Mouse (Mus musculus) stomach, embryonic 14.5 days (tissue): Measurements from ENCODE around the gene Dennd6a. TPM values are rescaled to one million over a fixed set of nuclear protein-coding genes. Genes with fewer than 3 reads are reported as not detected.
A peak's percentile ranks its signal among the peaks of the same experiment; 100 is the strongest.
"Not testable (repeated sequence)": the region's sequence is repeated elsewhere in the genome, so short reads cannot be mapped to it uniquely, and the experiment has no call there.

Source experiments
- ATAC-seq: fragments of 200-750 bp; cut with Nextera tagmentation; 2 replicates; pipeline ENCODE4 v1.8.0; 2017; ENCODE audit warnings: low read depth, moderate TSS enrichment; ENCODE audit not compliant: insufficient number of reproducible peaks, insufficient read depth, low FRiP score
- H3K27ac ChIP-seq: fragments of 300-500 bp; sonication (generic); 2 replicates; pipeline ENCODE4 v1.5.1; 2014; ENCODE audit warnings: mild to moderate bottlenecking, low read length, moderate library complexity, mixed read lengths
- H3K27me3 ChIP-seq: fragments of 300-500 bp; sonication (generic); 2 replicates; pipeline ENCODE4 v1.6.1; 2014; ENCODE audit warnings: low read length, control low read depth, mixed read lengths; ENCODE audit not compliant: control insufficient read depth, insufficient read depth
- H3K36me3 ChIP-seq: fragments of 300-500 bp; sonication (generic); 2 replicates; pipeline ENCODE4 v1.6.1; 2014; ENCODE audit warnings: mild to moderate bottlenecking, control low read depth, low read length, moderate library complexity, mixed read lengths; ENCODE audit not compliant: control insufficient read depth, insufficient read depth
- H3K4me1 ChIP-seq: fragments of 300-500 bp; sonication (generic); 2 replicates; pipeline ENCODE4 v1.6.1; 2014; ENCODE audit warnings: low read length, control low read depth, mixed read lengths; ENCODE audit not compliant: control insufficient read depth, insufficient read depth
- H3K4me2 ChIP-seq: fragments of 300-500 bp; sonication (generic); replicated peaks from 2 replicates; pipeline ENCODE4 v1.6.1; 2014; ENCODE audit warnings: low read depth, low read length, control low read depth
- H3K4me3 ChIP-seq: fragments of 300-500 bp; sonication (generic); 2 replicates; pipeline ENCODE4 v1.5.1; 2014; ENCODE audit warnings: low read depth, low read length, control low read depth
- H3K9ac ChIP-seq: fragments of 300-500 bp; sonication (generic); replicated peaks from 2 replicates; pipeline ENCODE4 v1.6.1; 2014; ENCODE audit warnings: low read depth, mild to moderate bottlenecking, control low read depth, low read length, moderate library complexity, mixed read lengths
- H3K9me3 ChIP-seq: fragments of 300-500 bp; sonication (generic); 2 replicates; pipeline ENCODE4 v1.6.1; 2016; ENCODE audit warnings: low read depth, low read length, control low read depth; ENCODE audit not compliant: control insufficient read depth
- WGBS: fragments of 180-500 bp; shearing (Covaris S2); extraction: QIAGEN DNeasy Blood & Tissue Kit; methylation state at CpG from one replicate; pipeline ENCODE4 v1.1.7; 2014; 5-methylcytosine and 5-hydroxymethylcytosine counted together
- polyA plus RNA-seq: library from polyadenylated mRNA; unstranded; fragments of >200 nt; fragmentation: Nextera tagmentation; extraction: Ambion mirVana; gene quantifications from 2 replicates; pipeline ENCODE4 v1.2.1, GENCODE M21; 2014

The Dennd6a gene
- 38.4 and 43.0 TPM in 2 replicates for polyA plus RNA-seq

DNA sequence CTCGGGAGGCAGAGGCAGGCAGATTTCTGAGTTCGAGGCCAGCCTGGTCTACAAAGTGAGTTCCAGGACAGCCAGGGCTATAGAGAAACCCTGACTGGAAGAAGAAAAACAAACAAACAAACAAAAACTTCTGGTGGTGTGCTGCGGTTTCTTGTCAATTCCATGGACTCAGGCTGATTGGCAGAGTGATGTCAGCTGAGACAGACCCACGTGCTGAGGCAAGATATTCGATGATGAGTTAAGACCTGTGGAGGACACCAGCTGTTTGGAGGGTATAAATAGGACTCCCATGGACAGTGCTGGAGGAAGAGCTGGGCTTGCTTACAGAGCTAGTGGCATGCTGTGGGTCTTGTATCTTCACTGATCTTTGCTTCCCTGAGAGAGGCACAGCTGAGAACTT is at the start of gene Dennd6a:
Gene Dennd6a, plus strand, starts transcription at position 301 of the 400 bp plus-strand sequence.
- H3K9ac ChIP-seq, H3K4me2 ChIP-seq, H3K27me3 ChIP-seq, H3K36me3 ChIP-seq, ATAC-seq, H3K4me1 ChIP-seq, H3K4me3 ChIP-seq, H3K27ac ChIP-seq, H3K9me3 ChIP-seq: not testable (repeated sequence)
- 85% methylated on average over 5 of the region's 5 CpGs for WGBS

DNA sequence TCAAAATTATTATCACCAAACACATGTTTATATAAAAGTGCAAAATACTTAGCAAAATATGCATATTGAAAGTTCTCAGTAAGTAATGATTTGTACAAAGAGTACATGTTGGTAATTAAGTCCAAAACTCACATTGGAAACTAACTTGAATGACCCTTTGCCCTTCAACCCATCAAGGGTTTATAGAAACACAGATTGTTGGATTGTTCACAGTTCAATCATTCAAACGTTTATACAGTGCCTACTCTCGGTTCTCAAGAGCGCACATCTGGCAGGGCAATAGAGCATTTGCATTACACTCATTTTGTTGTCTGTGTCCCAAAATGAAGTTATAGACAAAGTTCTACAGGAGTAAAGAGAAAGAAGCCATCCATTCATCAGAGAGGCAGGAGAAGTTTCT is 47.7 kb upstream of the Dennd6a start:
- Histone ChIP-seq H3K4me3 (no peak overlapping the region), H3K9ac (no peak overlapping the region), H3K27me3 (no peaks in the 10 kb centered on the region), H3K9me3 (no peaks in the 10 kb centered on the region), H3K36me3 (no peaks in the 10 kb centered on the region; the same call in 1 of the 2 replicates), H3K27ac (no peak overlapping the region), H3K4me1 (peaks cover 7% of the 10 kb centered on the region; the same call in 1 of the 2 replicates), H3K4me2 (no peak overlapping the region)
- no peak for ATAC-seq
- WGBS: 30% methylated on average over 3 of the region's 3 CpGs

DNA sequence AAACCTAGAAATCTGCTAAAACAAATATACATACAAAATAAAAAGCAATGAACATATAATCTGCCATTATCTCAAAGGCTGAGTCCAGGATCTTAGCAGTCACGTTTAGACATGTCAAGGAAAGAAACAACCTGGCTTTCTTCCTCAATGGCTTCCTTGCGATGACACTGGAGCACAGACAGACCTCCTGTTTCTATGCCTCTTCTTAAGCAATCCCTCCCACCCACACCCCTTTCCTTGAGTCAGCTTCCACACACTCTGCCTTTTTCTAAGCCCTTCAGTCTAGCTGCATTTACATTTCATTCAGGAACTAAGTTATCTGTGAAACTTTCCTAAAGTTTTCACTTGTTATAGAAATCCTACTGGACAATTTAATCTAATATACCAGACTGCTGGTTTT is 45.4 kb upstream of the Dennd6a start:
- no peak overlapping the region for H3K9ac ChIP-seq
- no peaks in the 10 kb centered on the region; the same call in 1 of the 2 replicates for H3K36me3 ChIP-seq

GRCm38 (mm10) chr14:26530350-26530749 is 43.3 kb upstream of the Dennd6a start:
- H3K4me1 ChIP-seq: peaks cover 13% of the 10 kb centered on the region; the same call in 1 of the 2 replicates
- WGBS: 75% methylated on average over 7 of the region's 7 CpGs
- H3K9ac ChIP-seq: no peak overlapping the region
- no peak overlapping the region; the same call in 1 of the 2 replicates for H3K4me2 ChIP-seq
- ATAC-seq: no peak
- no peaks in the 10 kb centered on the region for H3K9me3 ChIP-seq
- H3K27ac ChIP-seq: no peak overlapping the region
- no peak overlapping the region for H3K4me3 ChIP-seq
- no peaks in the 10 kb centered on the region; the same call in 1 of the 2 replicates for H3K36me3 ChIP-seq
- no peaks in the 10 kb centered on the region for H3K27me3 ChIP-seq

More for the DNA sequence above, 45.4 kb upstream of the Dennd6a start:
- H3K27me3 ChIP-seq: no peaks in the 10 kb centered on the region
- H3K9me3 ChIP-seq: no peaks in the 10 kb centered on the region
- H3K4me1 ChIP-seq: peaks cover 11% of the 10 kb centered on the region; the same call in 1 of the 2 replicates
- no peak overlapping the region for H3K4me2 ChIP-seq
- H3K27ac ChIP-seq: no peak overlapping the region
- 48% methylated on average over 2 of the region's 2 CpGs for WGBS
- H3K4me3 ChIP-seq: no peak overlapping the region
- ATAC-seq: no peak

DNA sequence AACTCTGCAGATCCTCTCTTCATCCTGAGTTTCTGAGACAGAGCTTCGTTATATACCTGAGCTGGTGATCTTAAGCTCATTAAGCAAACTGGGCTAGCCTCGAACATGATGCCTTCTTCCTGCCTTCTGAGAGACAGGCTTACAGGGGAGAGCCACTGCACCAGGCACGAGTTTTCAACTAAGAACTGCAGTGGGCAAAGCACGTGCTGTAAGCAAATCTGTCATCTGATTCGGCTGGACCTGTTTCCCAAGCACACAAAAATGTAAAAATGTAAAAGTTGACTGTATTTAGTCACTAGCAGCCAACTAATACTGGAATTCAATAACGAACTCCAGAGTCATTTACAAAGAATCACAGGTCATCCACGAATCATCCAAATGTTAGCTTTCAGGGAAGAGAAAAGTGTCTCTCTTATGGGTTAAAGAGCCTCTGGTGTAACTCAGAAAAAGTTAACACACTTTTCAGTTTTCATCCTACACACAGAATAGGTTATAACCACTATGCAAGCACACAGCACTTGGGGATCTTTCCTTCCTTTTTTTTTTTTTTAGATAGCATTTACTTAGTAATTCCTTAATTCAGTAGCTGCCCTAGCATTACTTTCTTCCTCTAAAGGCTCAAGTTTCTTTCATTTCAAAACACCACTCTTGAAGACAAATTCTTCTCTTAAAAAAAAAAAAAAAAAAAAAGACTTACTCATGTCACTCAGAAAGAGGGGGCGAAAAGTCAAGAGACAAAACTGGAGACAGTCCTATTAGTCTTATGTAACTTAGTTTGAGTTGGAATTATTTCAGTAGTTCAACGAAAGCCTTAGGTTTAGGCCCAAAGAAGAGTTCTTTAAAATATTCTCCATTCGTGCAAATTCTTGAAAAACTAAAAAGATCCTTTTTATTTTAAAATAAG is 42.0 kb upstream of the Dennd6a start:
- H3K4me3 ChIP-seq: no peak overlapping the region
- no peak overlapping the region for H3K9ac ChIP-seq
- H3K27ac ChIP-seq: no peak overlapping the region
- no peaks in the 10 kb centered on the region; the same call in 1 of the 2 replicates for H3K36me3 ChIP-seq
- WGBS: 60% methylated on average over 10 of the region's 10 CpGs
- H3K4me2 ChIP-seq: no peak overlapping the region; the same call in 1 of the 2 replicates
- H3K27me3 ChIP-seq: no peaks in the 10 kb centered on the region
- H3K4me1 ChIP-seq: peaks cover 13% of the 10 kb centered on the region; the same call in 1 of the 2 replicates
- no peaks in the 10 kb centered on the region for H3K9me3 ChIP-seq
- ATAC-seq: no peak

- Histone ChIP-seq H3K27me3 (no peaks in the 10 kb centered on the region), H3K27ac (no peak overlapping the region), H3K9me3 (no peaks in the 10 kb centered on the region), H3K4me1 (peaks cover 13% of the 10 kb centered on the region; the same call in 1 of the 2 replicates), H3K4me3 (peak overlapping the region; percentile 99), H3K9ac (0 out of 2 replicates have a peak overlapping the region, but pooled peaks have one; percentile 89), H3K4me2 (peak overlapping the region; percentile 73), H3K36me3 (no peaks in the 10 kb centered on the region; the same call in 1 of the 2 replicates)
- no peak for ATAC-seq
- WGBS: 45% methylated on average over 9 of the region's 9 CpGs
These were observed 40.9 kb upstream of the Dennd6a start for GRCm38 (mm10) chr14:26532752-26533151.

DNA sequence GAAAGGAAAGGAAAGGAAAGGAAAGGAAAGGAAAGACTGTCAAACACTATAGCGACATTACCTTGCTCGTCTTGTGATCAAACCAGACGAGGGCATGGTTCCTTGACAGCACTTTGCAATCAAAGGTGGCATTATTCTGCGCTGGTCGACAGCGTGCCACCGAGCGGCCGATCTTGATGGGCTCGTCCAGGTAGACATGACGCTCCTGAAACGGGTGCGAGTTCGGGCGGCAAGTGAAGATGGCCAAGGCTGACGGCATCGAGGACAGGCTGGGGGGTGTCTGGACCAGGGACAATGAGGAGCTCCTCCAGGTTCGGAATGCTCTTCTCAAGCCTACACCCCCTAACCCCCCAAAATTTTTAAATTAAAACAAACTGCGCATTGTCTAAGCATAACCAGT is 40.4 kb upstream of the Dennd6a start:
- Histone ChIP-seq H3K36me3 (no peaks in the 10 kb centered on the region; the same call in 1 of the 2 replicates), H3K4me1 (peaks cover 13% of the 10 kb centered on the region; the same call in 1 of the 2 replicates), H3K9ac (peak overlapping the region; percentile 89; the same call in 1 of the 2 replicates), H3K9me3 (no peaks in the 10 kb centered on the region), H3K4me3 (peak overlapping the region; percentile 99), H3K27ac (no peak overlapping the region), H3K27me3 (no peaks in the 10 kb centered on the region), H3K4me2 (peak overlapping the region; percentile 73)
- 28% methylated on average over 19 of the region's 19 CpGs for WGBS
- ATAC-seq: no peak

GRCm38 (mm10) chr14:26533821-26534756 is 39.6 kb upstream of the Dennd6a start:
- H3K9ac ChIP-seq: peak overlapping the region; percentile 89
- WGBS: under 1% methylated on average over 91 of the region's 92 CpGs
- no peaks in the 10 kb centered on the region; the same call in 1 of the 2 replicates for H3K36me3 ChIP-seq
- H3K4me2 ChIP-seq: peak overlapping the region; percentile 73
- H3K27ac ChIP-seq: peak overlapping the region; percentile 76
- no peaks in the 10 kb centered on the region for H3K27me3 ChIP-seq
- no peaks in the 10 kb centered on the region for H3K9me3 ChIP-seq
- ATAC-seq: peak; percentile 82
- peak overlapping the region; percentile 99 for H3K4me3 ChIP-seq
- peaks cover 13% of the 10 kb centered on the region; the same call in 1 of the 2 replicates for H3K4me1 ChIP-seq
